Mouse (Mus musculus): ENCODE measurements around the gene Rab3d. TPM values are rescaled to one million over a fixed set of nuclear protein-coding genes. Genes with fewer than 3 reads are reported as not detected.
A peak's percentile ranks its signal among the peaks of the same experiment; 100 is the strongest.

Rab3d gene
- polyA plus RNA-seq, 1 experiment: 48.9 TPM

DNA sequence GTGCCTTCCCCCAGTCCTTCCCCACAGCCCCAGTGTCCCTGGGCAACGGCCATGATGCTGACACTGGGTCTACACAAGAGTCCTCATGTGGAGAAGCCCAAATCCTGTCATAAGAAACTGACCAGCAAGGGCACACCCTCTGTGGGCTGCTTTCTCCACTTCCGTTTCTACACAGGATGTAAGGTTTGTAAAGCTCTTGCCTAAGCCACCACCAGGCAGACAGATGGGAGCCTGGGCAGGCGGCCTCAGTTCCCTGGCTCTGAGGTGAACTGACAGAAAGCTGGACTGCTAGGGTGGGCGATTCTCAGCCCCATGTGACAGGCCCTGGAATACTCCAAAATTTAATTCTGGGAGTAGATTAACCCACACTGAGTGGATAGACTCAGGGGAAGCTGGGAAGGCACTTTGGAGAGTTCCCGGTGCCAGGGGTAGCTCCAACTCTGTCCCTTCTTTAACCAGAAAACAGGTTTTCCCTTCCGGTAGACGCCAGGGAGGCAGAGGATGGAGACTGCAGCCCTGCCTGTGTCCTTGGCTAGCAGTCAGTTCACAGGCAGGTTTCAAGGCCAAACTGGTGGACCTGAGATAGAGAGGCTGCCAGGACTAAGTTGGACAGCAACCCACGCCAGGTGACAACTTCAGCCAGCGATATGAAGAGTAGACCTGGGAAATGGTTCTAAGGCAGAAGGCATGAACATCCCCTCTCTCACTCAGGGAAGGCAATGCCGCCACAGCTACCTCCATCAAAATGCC lies 8.3 kb downstream of the Rab3d start:
- Histone ChIP-seq H3K4me3 (ENCODE audit: low read depth, low read length) (no peak overlapping the region), H3K36me3 (ENCODE audit: control insufficient read depth, insufficient read depth, low read length) (peaks cover 1% of the 10 kb centered on the region; the same call in 1 of the 2 replicates), H3K27me3 (ENCODE audit: control insufficient read depth, insufficient read depth, low read length) (no peaks in the 10 kb centered on the region), H3K4me1 (ENCODE audit: control insufficient read depth, insufficient read depth, insufficient read length, low read length) (no peaks in the 10 kb centered on the region), H3K27ac (ENCODE audit: insufficient read depth, low read depth, low read length) (no peak overlapping the region)
- 83% methylated on average over 10 of the region's 10 CpGs for WGBS
- TF ChIP-seq POLR2A (IDR thresholded peaks at IDR 0.05; ENCODE audit: low read depth, low read length) (no peak), CTCF (IDR thresholded peaks at IDR 0.05; ENCODE audit: extremely low read depth, insufficient read length, insufficient replicate concordance, low read depth, low read length) (no peak)

DNA sequence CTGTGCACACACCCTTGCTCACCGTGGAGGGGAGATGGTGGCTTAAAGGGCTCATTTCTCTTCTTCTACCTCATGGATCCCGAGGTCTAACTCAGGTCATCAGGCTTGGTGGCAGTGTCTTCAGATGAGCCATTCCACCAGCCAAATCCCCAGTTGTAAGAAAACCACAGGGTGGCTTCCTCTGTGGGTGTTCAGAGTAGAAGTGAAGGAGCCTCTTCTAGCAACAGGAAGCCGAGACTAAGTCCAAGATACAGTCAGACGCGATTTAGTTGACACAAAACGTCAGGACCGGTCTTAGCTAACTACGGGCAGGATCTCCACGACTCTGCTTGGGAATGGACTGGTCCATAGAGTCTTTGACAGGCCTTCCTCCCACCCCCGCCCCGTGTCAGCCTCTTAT lies 9.8 kb downstream of the Rab3d start:
- H3K27me3 ChIP-seq (ENCODE audit: control insufficient read depth, insufficient read depth, low read length): no peaks in the 10 kb centered on the region
- TF ChIP-seq POLR2A (IDR thresholded peaks at IDR 0.05; ENCODE audit: low read depth, low read length) (no peak), CTCF (IDR thresholded peaks at IDR 0.05; ENCODE audit: extremely low read depth, insufficient read length, insufficient replicate concordance, low read depth, low read length) (no peak)
- 71% methylated on average over 11 of the region's 11 CpGs for WGBS

GRCm38 (mm10) chr9:21904031-21904430 lies 14.0 kb downstream of the Rab3d start:
- Histone ChIP-seq H3K27ac (ENCODE audit: insufficient read depth, low read depth, low read length) (no peak overlapping the region), H3K36me3 (ENCODE audit: control insufficient read depth, insufficient read depth, low read length) (no peaks in the 10 kb centered on the region), H3K4me3 (ENCODE audit: low read depth, low read length) (no peak overlapping the region), H3K27me3 (ENCODE audit: control insufficient read depth, insufficient read depth, low read length) (no peaks in the 10 kb centered on the region), H3K4me1 (ENCODE audit: control insufficient read depth, insufficient read depth, insufficient read length, low read length) (no peaks in the 10 kb centered on the region)
- 82% methylated on average over 4 of the region's 4 CpGs for WGBS
- TF ChIP-seq POLR2A (IDR thresholded peaks at IDR 0.05; ENCODE audit: low read depth, low read length) (no peak), CTCF (IDR thresholded peaks at IDR 0.05; ENCODE audit: extremely low read depth, insufficient read length, insufficient replicate concordance, low read depth, low read length) (no peak)

More for the DNA sequence above, 9.8 kb downstream of the Rab3d start:
- no peak overlapping the region for H3K4me3 ChIP-seq (ENCODE audit: low read depth, low read length)
- H3K4me1 ChIP-seq (ENCODE audit: control insufficient read depth, insufficient read depth, insufficient read length, low read length): no peaks in the 10 kb centered on the region
- H3K27ac ChIP-seq (ENCODE audit: insufficient read depth, low read depth, low read length): no peak overlapping the region
- H3K36me3 ChIP-seq (ENCODE audit: control insufficient read depth, insufficient read depth, low read length): no peaks in the 10 kb centered on the region

DNA sequence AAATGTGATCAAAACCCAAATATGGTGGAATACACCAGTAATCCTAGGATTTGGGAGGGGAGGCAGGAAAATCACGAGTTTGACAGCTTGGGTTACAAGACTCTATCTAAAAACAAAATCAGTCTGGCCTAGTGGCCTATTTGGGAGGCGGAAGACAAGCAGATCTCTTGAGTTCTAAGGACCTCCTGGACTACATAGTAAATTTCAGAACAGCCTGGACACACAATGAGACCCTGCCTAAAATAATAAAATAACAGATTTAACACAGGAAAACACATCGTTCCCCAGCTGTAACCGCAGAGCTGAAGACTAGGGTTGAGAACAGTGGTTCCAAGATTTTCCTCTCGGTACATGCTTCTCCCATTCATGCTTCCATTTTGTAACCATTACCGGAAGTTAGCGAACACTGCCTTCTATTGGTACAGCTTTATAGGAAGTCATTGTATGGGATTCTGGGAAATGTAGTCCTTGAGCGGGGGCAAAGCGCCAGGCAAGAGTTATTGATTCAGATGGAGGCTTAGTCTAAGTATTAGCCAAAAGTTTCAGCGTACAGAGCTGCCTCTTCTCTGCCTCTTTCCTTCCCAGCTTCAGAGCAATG lies 16.7 kb downstream of the Rab3d start:
- Histone ChIP-seq H3K27ac (ENCODE audit: insufficient read depth, low read depth, low read length) (no peak overlapping the region), H3K36me3 (ENCODE audit: control insufficient read depth, insufficient read depth, low read length) (no peaks in the 10 kb centered on the region), H3K4me3 (ENCODE audit: low read depth, low read length) (peak overlapping the region; percentile 51), H3K27me3 (ENCODE audit: control insufficient read depth, insufficient read depth, low read length) (0 out of 2 replicates have a peak, but pooled peaks cover 3% of the 10 kb centered on the region), H3K4me1 (ENCODE audit: control insufficient read depth, insufficient read depth, insufficient read length, low read length) (no peaks in the 10 kb centered on the region)
- 7% methylated on average over 10 of the region's 10 CpGs for WGBS
- TF ChIP-seq CTCF (IDR thresholded peaks at IDR 0.05; ENCODE audit: extremely low read depth, insufficient read length, insufficient replicate concordance, low read depth, low read length) (no peak), POLR2A (IDR thresholded peaks at IDR 0.05; ENCODE audit: low read depth, low read length) (no peak)

GRCm38 (mm10) chr9:21889229-21889628 lies 28.8 kb downstream of the Rab3d start:
- no peaks in the 10 kb centered on the region for H3K27me3 ChIP-seq (ENCODE audit: control insufficient read depth, insufficient read depth, low read length)
- 40% methylated on average over 3 of the region's 3 CpGs for WGBS
- H3K4me1 ChIP-seq (ENCODE audit: control insufficient read depth, insufficient read depth, insufficient read length, low read length): no peaks in the 10 kb centered on the region
- H3K4me3 ChIP-seq (ENCODE audit: low read depth, low read length): no peak overlapping the region
- H3K36me3 ChIP-seq (ENCODE audit: control insufficient read depth, insufficient read depth, low read length): no peaks in the 10 kb centered on the region
- H3K27ac ChIP-seq (ENCODE audit: insufficient read depth, low read depth, low read length): no peak overlapping the region
- TF ChIP-seq CTCF (IDR thresholded peaks at IDR 0.05; ENCODE audit: extremely low read depth, insufficient read length, insufficient replicate concordance, low read depth, low read length): peak; percentile 48; the same call in 1 of the 2 replicates
- TF ChIP-seq POLR2A (IDR thresholded peaks at IDR 0.05; ENCODE audit: low read depth, low read length): no peak

GRCm38 (mm10) chr9:21876601-21877000 lies 41.4 kb downstream of the Rab3d start:
- TF ChIP-seq CTCF (IDR thresholded peaks at IDR 0.05; ENCODE audit: extremely low read depth, insufficient read length, insufficient replicate concordance, low read depth, low read length) (no peak; the same call in 1 of the 2 replicates), POLR2A (IDR thresholded peaks at IDR 0.05; ENCODE audit: low read depth, low read length) (no peak)
- H3K27ac ChIP-seq (ENCODE audit: insufficient read depth, low read depth, low read length): no peak overlapping the region
- no peaks in the 10 kb centered on the region for H3K4me1 ChIP-seq (ENCODE audit: control insufficient read depth, insufficient read depth, insufficient read length, low read length)
- peaks cover 2% of the 10 kb centered on the region; the same call in 1 of the 2 replicates for H3K27me3 ChIP-seq (ENCODE audit: control insufficient read depth, insufficient read depth, low read length)
- H3K4me3 ChIP-seq (ENCODE audit: low read depth, low read length): no peak overlapping the region
- 56% methylated on average over 3 of the region's 3 CpGs for WGBS
- no peaks in the 10 kb centered on the region for H3K36me3 ChIP-seq (ENCODE audit: control insufficient read depth, insufficient read depth, low read length)

DNA sequence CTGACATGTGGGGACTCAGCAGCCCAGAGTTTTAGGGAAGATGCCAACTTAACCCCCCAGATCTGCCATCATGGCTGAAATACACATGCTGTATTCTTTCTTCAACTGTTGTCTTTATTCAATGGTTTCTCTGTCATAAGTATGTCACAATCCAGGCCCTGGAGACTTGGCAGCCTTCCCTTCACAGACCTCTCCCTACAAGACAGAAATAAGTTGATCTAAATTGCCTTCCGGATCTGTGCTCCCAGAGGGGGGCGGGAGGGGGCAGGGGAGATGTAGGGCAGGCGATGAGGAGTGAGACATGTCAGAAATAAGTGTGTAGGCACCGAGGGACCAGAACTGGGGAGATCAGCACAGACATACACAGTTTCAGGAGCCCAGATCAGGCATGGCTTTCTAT lies 45.8 kb downstream of the Rab3d start:
- TF ChIP-seq POLR2A (IDR thresholded peaks at IDR 0.05; ENCODE audit: low read depth, low read length): no peak
- TF ChIP-seq CTCF (IDR thresholded peaks at IDR 0.05; ENCODE audit: extremely low read depth, insufficient read length, insufficient replicate concordance, low read depth, low read length): no peak
- Histone ChIP-seq H3K36me3 (ENCODE audit: control insufficient read depth, insufficient read depth, low read length) (no peaks in the 10 kb centered on the region), H3K4me3 (ENCODE audit: low read depth, low read length) (no peak overlapping the region), H3K4me1 (ENCODE audit: control insufficient read depth, insufficient read depth, insufficient read length, low read length) (no peaks in the 10 kb centered on the region), H3K27ac (ENCODE audit: insufficient read depth, low read depth, low read length) (no peak overlapping the region), H3K27me3 (ENCODE audit: control insufficient read depth, insufficient read depth, low read length) (peaks cover 4% of the 10 kb centered on the region; the same call in 1 of the 2 replicates)
- 60% methylated on average over 4 of the region's 4 CpGs for WGBS

Data from small intestine, adult 2 months (tissue).